Mouse (Mus musculus) lung, embryonic 16.5 days (tissue): Measurements from ENCODE around the gene Arl6ip1. TPM values are rescaled to one million over a fixed set of nuclear protein-coding genes. Genes with fewer than 3 reads are reported as not detected.

Source experiments
- polyA plus RNA-seq: library from polyadenylated mRNA; unstranded; fragments of >200 nt; fragmentation: Nextera tagmentation; extraction: Ambion mirVana; gene quantifications from 2 replicates; pipeline ENCODE4 v1.2.1, GENCODE M21; 2015

Gene Arl6ip1
- polyA plus RNA-seq, 1 experiment from 2014 or later = 633 TPM

Other genes starting within 250 kb of the Arl6ip1 start
- gene Rps15a, start 13.5 kb downstream of the Arl6ip1 start, polyA plus RNA-seq = 779 and 791 TPM in 2 replicates
- 13.4 and 14.1 TPM in 2 replicates for gene Smg1, start 114.0 kb upstream of the Arl6ip1 start, polyA plus RNA-seq